Mouse (Mus musculus) stomach, embryonic 14.5 days (tissue): ENCODE data around the gene Rbfox2. TPM values are rescaled to one million over a fixed set of nuclear protein-coding genes. Genes with fewer than 3 reads are reported as not detected.
A peak's percentile ranks its signal among the peaks of the same experiment; 100 is the strongest.

Source experiments
- ATAC-seq: fragments of 200-750 bp; cut with Nextera tagmentation; 2 replicates; pipeline ENCODE4 v1.8.0; 2017; ENCODE audit warnings: low read depth, moderate TSS enrichment; ENCODE audit not compliant: insufficient number of reproducible peaks, insufficient read depth, low FRiP score
- H3K27ac ChIP-seq: fragments of 300-500 bp; sonication (generic); 2 replicates; pipeline ENCODE4 v1.5.1; 2014; ENCODE audit warnings: mild to moderate bottlenecking, low read length, moderate library complexity, mixed read lengths
- H3K27me3 ChIP-seq: fragments of 300-500 bp; sonication (generic); 2 replicates; pipeline ENCODE4 v1.6.1; 2014; ENCODE audit warnings: low read length, control low read depth, mixed read lengths; ENCODE audit not compliant: control insufficient read depth, insufficient read depth
- H3K36me3 ChIP-seq: fragments of 300-500 bp; sonication (generic); 2 replicates; pipeline ENCODE4 v1.6.1; 2014; ENCODE audit warnings: mild to moderate bottlenecking, control low read depth, low read length, moderate library complexity, mixed read lengths; ENCODE audit not compliant: control insufficient read depth, insufficient read depth
- H3K4me1 ChIP-seq: fragments of 300-500 bp; sonication (generic); 2 replicates; pipeline ENCODE4 v1.6.1; 2014; ENCODE audit warnings: low read length, control low read depth, mixed read lengths; ENCODE audit not compliant: control insufficient read depth, insufficient read depth
- H3K4me2 ChIP-seq: fragments of 300-500 bp; sonication (generic); replicated peaks from 2 replicates; pipeline ENCODE4 v1.6.1; 2014; ENCODE audit warnings: low read depth, low read length, control low read depth
- H3K4me3 ChIP-seq: fragments of 300-500 bp; sonication (generic); 2 replicates; pipeline ENCODE4 v1.5.1; 2014; ENCODE audit warnings: low read depth, low read length, control low read depth
- H3K9ac ChIP-seq: fragments of 300-500 bp; sonication (generic); replicated peaks from 2 replicates; pipeline ENCODE4 v1.6.1; 2014; ENCODE audit warnings: low read depth, mild to moderate bottlenecking, control low read depth, low read length, moderate library complexity, mixed read lengths
- H3K9me3 ChIP-seq: fragments of 300-500 bp; sonication (generic); 2 replicates; pipeline ENCODE4 v1.6.1; 2016; ENCODE audit warnings: low read depth, low read length, control low read depth; ENCODE audit not compliant: control insufficient read depth
- WGBS: fragments of 180-500 bp; shearing (Covaris S2); extraction: QIAGEN DNeasy Blood & Tissue Kit; methylation state at CpG from one replicate; pipeline ENCODE4 v1.1.7; 2014; 5-methylcytosine and 5-hydroxymethylcytosine counted together
- polyA plus RNA-seq: library from polyadenylated mRNA; unstranded; fragments of >200 nt; fragmentation: Nextera tagmentation; extraction: Ambion mirVana; gene quantifications from 2 replicates; pipeline ENCODE4 v1.2.1, GENCODE M21; 2014

Gene Rbfox2
- polyA plus RNA-seq, 1 experiment from 2014 or later: 90.5 TPM

GRCm38 (mm10) chr15:77104349-77105158, 202.2 kb downstream of the Rbfox2 start:
- no peak overlapping the region for H3K4me2 ChIP-seq

GRCm38 (mm10) chr15:77102685-77103084, 204.1 kb downstream of the Rbfox2 start:
- Histone ChIP-seq H3K27me3 (no peaks in the 10 kb centered on the region), H3K27ac (no peak overlapping the region), H3K9ac (no peak overlapping the region), H3K9me3 (no peaks in the 10 kb centered on the region), H3K4me1 (peaks cover 23% of the 10 kb centered on the region; the same call in 1 of the 2 replicates), H3K4me2 (no peak overlapping the region), H3K36me3 (peaks cover 29% of the 10 kb centered on the region), H3K4me3 (no peak overlapping the region)
- WGBS: 85% methylated on average over 5 of the region's 5 CpGs
- no peak for ATAC-seq

More at GRCm38 (mm10) chr15:77104349-77105158, 202.2 kb downstream of the Rbfox2 start:
- Histone ChIP-seq H3K36me3 (peaks cover 13% of the 10 kb centered on the region; the same call in 1 of the 2 replicates), H3K27ac (peak overlapping the region; percentile 39; the same call in 1 of the 2 replicates), H3K27me3 (no peaks in the 10 kb centered on the region), H3K4me3 (no peak overlapping the region), H3K9ac (no peak overlapping the region), H3K4me1 (peaks cover 23% of the 10 kb centered on the region; the same call in 1 of the 2 replicates), H3K9me3 (no peaks in the 10 kb centered on the region)
- no peak; the same call in 1 of the 2 replicates for ATAC-seq
- 47% methylated on average over 10 of the region's 10 CpGs for WGBS

GRCm38 (mm10) chr15:77099756-77100155, 207.0 kb downstream of the Rbfox2 start:
- whole genome bisulfite sequencing: 63% methylated on average over 3 of the region's 3 CpGs
- peaks cover 8% of the 10 kb centered on the region; the same call in 1 of the 2 replicates for H3K4me1 ChIP-seq
- no peak overlapping the region for H3K27ac ChIP-seq
- H3K4me2 ChIP-seq: no peak overlapping the region
- no peak for ATAC-seq
- H3K9me3 ChIP-seq: no peaks in the 10 kb centered on the region
- H3K36me3 ChIP-seq: peaks cover 43% of the 10 kb centered on the region
- no peak overlapping the region for H3K4me3 ChIP-seq
- H3K9ac ChIP-seq: no peak overlapping the region
- no peaks in the 10 kb centered on the region for H3K27me3 ChIP-seq

- Histone ChIP-seq H3K36me3 (peaks cover 52% of the 10 kb centered on the region), H3K27me3 (no peaks in the 10 kb centered on the region), H3K9me3 (no peaks in the 10 kb centered on the region), H3K27ac (no peak overlapping the region), H3K4me3 (no peak overlapping the region), H3K9ac (no peak overlapping the region), H3K4me1 (no peaks in the 10 kb centered on the region), H3K4me2 (no peak overlapping the region)
- 94% methylated on average over 6 of the region's 6 CpGs for WGBS
- no peak for ATAC-seq
Observed at GRCm38 (mm10) chr15:77097358-77097757, 209.4 kb downstream of the Rbfox2 start.

- Histone ChIP-seq H3K9ac (no peak overlapping the region), H3K27me3 (no peaks in the 10 kb centered on the region), H3K36me3 (peaks cover 50% of the 10 kb centered on the region), H3K4me3 (no peak overlapping the region), H3K4me1 (no peaks in the 10 kb centered on the region), H3K27ac (no peak overlapping the region), H3K4me2 (no peak overlapping the region), H3K9me3 (no peaks in the 10 kb centered on the region)
- 91% methylated on average over 1 of the region's 1 CpGs for WGBS
- no peak for ATAC-seq
Observed at GRCm38 (mm10) chr15:77095216-77095615, 211.6 kb downstream of the Rbfox2 start.

GRCm38 (mm10) chr15:77094431-77094830, 212.4 kb downstream of the Rbfox2 start:
- no peak overlapping the region for H3K27ac ChIP-seq
- no peaks in the 10 kb centered on the region for H3K4me1 ChIP-seq
- H3K4me3 ChIP-seq: no peak overlapping the region
- WGBS: 91% methylated on average over 13 of the region's 13 CpGs
- no peak overlapping the region for H3K9ac ChIP-seq
- ATAC-seq: no peak
- H3K36me3 ChIP-seq: peaks cover 49% of the 10 kb centered on the region
- H3K9me3 ChIP-seq: no peaks in the 10 kb centered on the region
- no peaks in the 10 kb centered on the region for H3K27me3 ChIP-seq
- no peak overlapping the region for H3K4me2 ChIP-seq

- no peak overlapping the region for H3K4me2 ChIP-seq
- H3K36me3 ChIP-seq: peaks cover 33% of the 10 kb centered on the region
- no peak overlapping the region for H3K27ac ChIP-seq
- ATAC-seq: no peak
- no peaks in the 10 kb centered on the region for H3K27me3 ChIP-seq
- H3K4me3 ChIP-seq: no peak overlapping the region
- H3K9me3 ChIP-seq: no peaks in the 10 kb centered on the region
- WGBS: 74% methylated on average over 4 of the region's 4 CpGs
- H3K4me1 ChIP-seq: no peaks in the 10 kb centered on the region
- no peak overlapping the region for H3K9ac ChIP-seq
Observed at GRCm38 (mm10) chr15:77091394-77091793, 215.4 kb downstream of the Rbfox2 start.

GRCm38 (mm10) chr15:77090531-77090930, 216.3 kb downstream of the Rbfox2 start:
- no peak for ATAC-seq
- Histone ChIP-seq H3K9me3 (no peaks in the 10 kb centered on the region), H3K9ac (no peak overlapping the region), H3K4me1 (no peaks in the 10 kb centered on the region), H3K36me3 (peaks cover 31% of the 10 kb centered on the region), H3K4me2 (no peak overlapping the region), H3K27ac (no peak overlapping the region), H3K27me3 (no peaks in the 10 kb centered on the region), H3K4me3 (no peak overlapping the region)
- WGBS: 75% methylated on average over 5 of the region's 5 CpGs
